Mouse (Mus musculus) ES-Bruce4 (cell line): Measurements from ENCODE around the gene Cntfr.

Experiments used
- CTCF ChIP-seq: IDR thresholded peaks from one replicate; pipeline ENCODE4 v1.8.1; 2011; ENCODE audit warnings: low read depth, low read length
- EP300 ChIP-seq: IDR thresholded peaks from 2 replicates; pipeline ENCODE4 v1.6.1; 2011; ENCODE audit warnings: low read depth, low read length; ENCODE audit not compliant: insufficient read depth
- POLR2A ChIP-seq: IDR thresholded peaks from one replicate; pipeline ENCODE4 v1.8.1; 2011; ENCODE audit warnings: low read length; ENCODE audit not compliant: insufficient read depth

GRCm38 (mm10) chr4:41744131-41744530 is 47.2 kb upstream of the Cntfr start:
- TF ChIP-seq EP300 = no peak
- no peak for TF ChIP-seq CTCF
- TF ChIP-seq POLR2A = no peak
